Mouse (Mus musculus) frontal cortex, postnatal 10 days (tissue): Measurements from ENCODE around the gene Mllt10.
"Not testable (repeated sequence)": the region's sequence is repeated elsewhere in the genome, so short reads cannot be mapped to it uniquely, and the experiment has no call there.

ENCODE experiments used
- DNase-seq, 2 experiments: peaks; one replicate each; pipeline ENCODE4 v3.0.0; 2022; ENCODE audit warnings: low spot score in 2 of 2, mixed read lengths in 1 of 2

Gene Mllt10

GRCm38 (mm10) chr2:18087695-18088094 is 32.7 kb downstream of the Mllt10 start:
- DNase-seq = not testable (repeated sequence)

- no peak for DNase-seq
Measured at GRCm38 (mm10) chr2:18093858-18094257, 38.8 kb downstream of the Mllt10 start.

GRCm38 (mm10) chr2:18094319-18094718 is 39.3 kb downstream of the Mllt10 start:
- DNase-seq = no peak

- no peak for DNase-seq
Measured at GRCm38 (mm10) chr2:18095804-18096203, 40.8 kb downstream of the Mllt10 start.

GRCm38 (mm10) chr2:18100914-18101313 is 45.9 kb downstream of the Mllt10 start:
- DNase-seq = no peak

DNA sequence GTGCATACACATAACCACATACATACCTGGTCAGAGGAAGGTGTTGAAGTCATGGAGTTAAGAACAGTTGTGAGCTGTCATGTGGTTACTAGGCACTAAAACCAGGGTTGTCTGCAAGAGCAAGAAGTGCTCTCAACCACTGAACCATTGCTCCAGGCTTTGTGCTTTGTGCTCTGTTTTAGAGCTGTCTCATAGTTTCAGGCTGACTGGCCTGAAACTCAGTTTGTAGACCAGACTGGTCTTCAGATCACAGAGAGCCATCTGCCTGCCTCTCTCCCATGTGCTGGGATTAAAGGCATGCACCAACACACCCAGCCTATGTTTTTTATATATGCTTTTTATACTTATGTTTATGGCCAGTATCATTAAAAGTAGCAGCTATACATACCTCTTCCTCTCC is 52.5 kb downstream of the Mllt10 start:
- DNase-seq = no peak

DNA sequence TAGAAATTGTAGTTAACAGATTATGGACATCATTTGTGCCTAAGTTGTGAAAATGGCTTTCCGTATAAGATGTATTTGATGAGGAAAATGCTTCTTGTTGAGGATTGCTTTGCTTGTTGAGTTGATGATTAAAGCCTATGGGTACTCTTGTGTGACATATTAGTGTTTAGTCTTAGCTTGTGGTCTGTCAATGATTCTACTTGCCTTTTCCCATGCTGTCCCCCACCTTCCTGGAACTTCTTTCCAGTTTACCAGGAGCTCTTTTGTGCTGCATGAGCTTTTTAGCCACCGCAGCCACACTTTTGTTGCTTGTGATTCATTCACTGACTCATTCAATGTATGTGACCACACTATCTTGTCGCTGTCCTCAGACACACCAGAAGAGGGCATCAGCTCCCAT is 53.2 kb downstream of the Mllt10 start:
- DNase-seq = no peak

- no peak for DNase-seq
Measured at GRCm38 (mm10) chr2:18111411-18111810, 56.4 kb downstream of the Mllt10 start.

- DNase-seq = no peak
Measured at GRCm38 (mm10) chr2:18116432-18116831, 61.4 kb downstream of the Mllt10 start.

- DNase-seq = no peak
Measured at GRCm38 (mm10) chr2:18138131-18138530, 83.1 kb downstream of the Mllt10 start.

DNA sequence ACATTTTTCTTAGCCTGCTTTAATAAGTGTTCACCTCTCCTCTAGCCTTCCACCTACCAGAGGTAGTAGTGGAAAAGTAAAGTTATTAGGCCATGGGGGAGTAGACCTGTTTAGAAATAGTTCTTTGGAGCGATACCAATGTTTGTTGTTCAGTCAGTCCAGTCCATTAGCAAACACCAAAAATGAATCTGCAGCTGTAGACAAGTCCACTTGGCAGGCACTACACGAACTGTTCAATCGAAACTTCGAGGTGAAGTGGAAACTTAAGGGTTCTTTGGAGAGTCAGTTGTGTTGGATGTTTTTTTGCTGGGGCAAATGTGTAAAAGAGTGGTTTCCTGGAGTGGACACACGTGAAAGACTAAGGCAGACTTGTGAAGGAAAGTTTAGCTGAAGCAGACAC is 84.6 kb downstream of the Mllt10 start:
- no peak for DNase-seq

- DNase-seq = no peak
Measured at GRCm38 (mm10) chr2:18156131-18156530, 101.1 kb downstream of the Mllt10 start.

DNA sequence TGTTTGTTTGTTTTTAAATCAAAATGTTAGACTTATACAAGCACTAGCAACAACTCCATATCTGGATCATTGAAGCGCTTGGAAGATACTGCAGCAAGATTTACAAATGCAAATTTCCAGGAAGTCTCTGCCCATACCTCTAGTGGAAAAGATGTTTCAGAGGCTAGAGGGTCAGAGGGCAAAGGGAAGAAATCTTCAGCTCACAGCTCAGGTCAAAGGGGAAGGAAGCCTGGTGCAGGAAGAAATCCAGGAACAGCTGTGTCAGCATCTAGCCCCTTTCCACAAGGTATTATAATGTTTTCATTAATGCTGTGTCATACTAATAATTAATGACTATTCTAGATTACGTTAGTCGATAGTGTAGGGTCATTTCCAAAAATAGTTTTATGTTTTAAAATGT is 104.4 kb downstream of the Mllt10 start:
- DNase-seq = no peak

- DNase-seq = no peak
Measured at GRCm38 (mm10) chr2:18160992-18161391, 106.0 kb downstream of the Mllt10 start.

DNA sequence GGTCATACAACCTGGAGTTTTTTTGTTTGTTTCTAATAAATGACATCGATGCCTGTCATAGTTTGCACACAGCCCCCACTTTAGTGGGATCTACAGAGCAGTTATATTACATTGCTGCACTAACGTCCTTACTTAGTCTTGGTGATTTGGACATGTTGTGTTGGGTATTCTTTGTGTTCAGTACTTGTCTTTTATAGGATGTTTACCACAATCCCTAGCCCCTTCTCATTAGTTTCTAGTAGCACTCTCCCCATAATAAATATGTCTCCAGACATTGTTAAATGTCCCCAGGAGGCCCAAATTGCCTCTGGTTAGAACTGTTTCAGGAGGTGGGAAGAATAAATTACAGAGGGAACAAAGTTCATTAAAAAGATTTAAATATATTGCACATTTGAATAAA is 110.5 kb downstream of the Mllt10 start:
- no peak for DNase-seq

DNA sequence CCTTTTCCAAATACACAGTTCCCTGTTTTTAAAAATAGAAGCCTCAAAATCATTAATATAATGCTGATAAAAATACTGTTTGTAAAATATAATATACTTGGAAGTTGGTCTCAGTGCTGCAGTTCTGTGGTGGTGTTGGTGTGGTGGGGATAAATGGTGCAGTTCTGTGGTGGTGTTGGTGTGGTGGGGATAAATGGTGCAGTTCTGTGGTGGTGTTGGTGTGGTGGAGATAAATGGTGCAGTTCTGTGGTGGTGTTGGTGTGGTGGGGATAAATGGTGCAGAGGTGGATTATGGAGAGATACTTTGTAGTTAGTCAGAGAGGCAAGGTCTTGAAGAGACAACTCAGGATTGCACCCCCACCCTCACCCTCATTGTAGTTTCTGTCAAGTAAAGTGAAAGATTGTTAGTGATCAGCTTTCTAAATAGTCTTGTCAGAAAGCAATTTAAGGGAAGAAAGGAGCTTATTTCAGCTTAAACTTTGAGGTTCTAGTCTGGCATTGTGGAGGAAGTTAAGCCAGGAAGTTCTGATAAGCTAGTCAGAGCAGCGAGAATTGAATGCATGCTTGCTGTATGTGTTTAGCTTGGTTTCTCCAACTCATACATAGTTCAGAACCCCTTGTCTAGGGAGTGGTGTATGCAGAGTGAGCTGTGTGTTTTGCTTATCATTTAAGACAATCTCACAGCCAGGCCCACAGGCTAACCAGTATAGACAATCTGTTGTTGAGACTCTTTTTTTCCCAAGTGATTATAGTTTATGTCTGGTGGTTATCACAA is 114.3 kb downstream of the Mllt10 start:
- no peak for DNase-seq

- no peak for DNase-seq
Measured at GRCm38 (mm10) chr2:18175234-18175633, 120.2 kb downstream of the Mllt10 start.

GRCm38 (mm10) chr2:18176235-18176634 is 121.2 kb downstream of the Mllt10 start:
- DNase-seq = no peak

DNA sequence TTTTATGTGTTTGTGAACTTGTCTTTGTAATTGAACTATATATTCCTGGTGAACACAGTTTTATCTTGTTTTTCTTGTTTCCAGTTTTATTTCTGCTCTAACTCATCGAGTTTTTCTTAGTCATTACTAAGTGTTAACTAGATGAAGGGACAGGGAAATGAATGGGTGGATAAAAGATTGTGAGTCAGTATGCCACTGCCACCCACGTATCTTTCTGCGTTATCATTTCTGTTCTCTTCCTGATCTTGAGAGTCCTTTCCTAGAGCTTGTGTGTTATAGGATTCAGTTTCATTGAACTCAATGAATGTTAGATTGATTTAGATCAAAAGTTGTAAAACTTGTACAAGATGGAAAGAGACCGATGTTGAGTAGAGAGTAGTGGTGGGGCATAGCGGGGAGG is 125.3 kb downstream of the Mllt10 start:
- no peak for DNase-seq

DNA sequence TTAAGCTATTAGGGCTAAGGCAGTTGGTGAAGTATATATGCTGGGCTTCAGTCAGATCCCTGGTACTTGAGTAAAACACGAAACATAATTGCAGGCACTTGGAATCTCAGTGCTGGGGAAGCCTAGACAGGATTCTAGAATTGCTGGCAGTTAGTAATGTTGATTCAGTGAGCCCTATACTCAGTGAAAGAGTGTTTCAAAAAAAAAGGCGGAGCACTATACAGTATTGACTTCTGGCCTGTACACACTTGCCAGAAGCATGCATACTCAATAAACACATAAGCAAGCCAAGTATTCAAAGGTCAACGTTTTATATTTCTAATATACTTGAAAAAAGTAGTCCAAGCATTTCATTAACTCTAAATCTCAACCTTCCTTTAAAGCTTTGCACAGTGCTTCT is 126.6 kb downstream of the Mllt10 start:
- DNase-seq = no peak

DNA sequence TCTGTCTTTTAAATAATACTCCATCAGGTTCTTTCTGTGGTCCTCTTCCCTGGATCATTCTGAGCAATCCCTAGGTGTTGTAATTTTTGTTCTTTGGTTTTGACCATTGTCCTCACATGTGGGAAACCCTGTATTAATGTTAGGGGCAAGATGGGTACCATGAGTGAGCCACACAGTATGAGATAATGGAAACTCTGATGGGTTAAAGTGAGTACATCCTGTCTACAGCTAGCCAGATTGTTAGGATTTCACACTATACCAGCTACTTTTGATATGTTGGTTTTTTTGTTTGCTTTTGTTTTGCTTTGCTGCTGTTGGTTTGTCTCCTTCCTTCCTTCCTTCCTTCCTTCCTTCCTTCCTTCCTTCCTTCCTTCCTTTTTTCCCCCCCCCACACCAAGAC is 128.0 kb downstream of the Mllt10 start:
- no peak for DNase-seq

DNA sequence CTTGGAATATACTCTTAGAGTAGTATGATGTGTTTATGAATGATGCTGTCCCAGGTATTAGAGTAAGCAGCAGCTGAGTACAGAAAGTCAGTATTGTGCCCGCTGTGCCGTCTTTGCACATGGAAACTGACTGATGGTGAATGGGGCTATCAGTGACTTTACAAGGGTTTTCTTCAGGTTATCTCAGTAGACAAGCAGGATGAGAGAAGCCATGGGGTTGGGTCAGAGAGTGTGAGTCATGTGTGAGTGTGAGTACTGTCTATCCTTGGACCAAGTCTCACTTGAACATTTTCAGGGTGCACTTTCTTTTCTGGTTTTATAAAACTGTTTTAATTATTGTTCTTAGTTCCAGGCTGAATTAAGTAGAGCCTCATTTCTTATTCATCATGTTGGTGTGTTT is 133.3 kb downstream of the Mllt10 start:
- DNase-seq = no peak

DNA sequence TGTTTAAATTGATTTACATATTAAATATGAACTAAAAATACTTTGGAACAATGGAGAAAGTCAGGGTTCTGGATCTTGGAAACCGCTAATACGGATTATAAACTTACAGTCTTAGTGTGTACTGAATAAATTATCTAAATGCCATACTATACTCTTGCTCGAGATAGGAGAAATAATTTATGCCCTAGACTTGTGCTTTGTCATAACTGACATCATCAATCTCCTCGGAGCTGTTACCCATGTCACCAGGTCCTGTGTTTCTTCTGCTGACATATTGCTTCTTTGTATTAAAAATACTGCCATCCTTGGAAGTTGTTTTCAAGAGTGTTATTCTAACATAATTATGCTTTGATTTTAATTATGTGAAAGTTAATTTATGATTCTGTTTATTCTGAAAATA is 140.2 kb downstream of the Mllt10 start:
- DNase-seq = no peak
